Mouse (Mus musculus) thymus, postnatal 10 days (tissue): ENCODE measurements around the gene Zfp683.

Experiments
- DNase-seq, 2 experiments: peaks; one replicate each; pipeline ENCODE4 v3.0.0; 2021; ENCODE audit warnings: low spot score in 2 of 2

The Zfp683 gene

GRCm38 (mm10) chr4:134091225-134091529 is 37.5 kb downstream of the Zfp683 start:
- DNase-seq: no peak

- DNase-seq: peak; percentile 60 to 87
These were observed 39.0 kb downstream of the Zfp683 start for GRCm38 (mm10) chr4:134092382-134093288.

- no peak for DNase-seq
These were observed 40.4 kb downstream of the Zfp683 start for GRCm38 (mm10) chr4:134094004-134094564.

GRCm38 (mm10) chr4:134094923-134095547 is 41.4 kb downstream of the Zfp683 start, which contains the start of gene Cd52:
Cd52 (minus strand) TSS chr4:134095082.
- DNase-seq: peak; percentile 77 to 80

GRCm38 (mm10) chr4:134096120-134096519 is 42.5 kb downstream of the Zfp683 start:
- DNase-seq: no peak

- DNase-seq: no peak
These were observed 43.5 kb downstream of the Zfp683 start for GRCm38 (mm10) chr4:134097015-134097608.

- peak; percentile 78 to 82 for DNase-seq
These were observed 45.0 kb downstream of the Zfp683 start for GRCm38 (mm10) chr4:134098628-134099027.

- no peak for DNase-seq
These were observed 46.6 kb downstream of the Zfp683 start for GRCm38 (mm10) chr4:134100245-134100644.

GRCm38 (mm10) chr4:134101979-134102741 is 48.5 kb downstream of the Zfp683 start, which contains the start of gene Ubxn11:
Ubxn11 (plus strand) TSS chr4:134102570.
- DNase-seq: peak; percentile 79 to 82

- no peak for DNase-seq
These were observed 49.1 kb downstream of the Zfp683 start for GRCm38 (mm10) chr4:134102742-134103119.

GRCm38 (mm10) chr4:134106105-134106504 is 52.5 kb downstream of the Zfp683 start:
- no peak for DNase-seq

- DNase-seq: no peak
These were observed 54.1 kb downstream of the Zfp683 start for GRCm38 (mm10) chr4:134107730-134108129.

GRCm38 (mm10) chr4:134108196-134108595 is 54.6 kb downstream of the Zfp683 start:
- no peak for DNase-seq
